Mouse (Mus musculus) spleen, adult 2 months (tissue): ENCODE measurements around the gene Kdelc1. TPM values are rescaled to one million over a fixed set of nuclear protein-coding genes. Genes with fewer than 3 reads are reported as not detected.

Source experiments
- DNase-seq, 2 experiments: peaks; one replicate each; pipeline versions ENCODE4 v3.0.0 to v3.0.0-alpha.2; 2012 to 2021; ENCODE audit warnings: low spot score in 2 of 2, low read depth in 1 of 2
- H3K27ac ChIP-seq: fragments of 200-500 bp; 2 replicates; pipeline ENCODE4 v1.5.1; 2012; ENCODE audit warnings: low read length, inconsistent platforms; ENCODE audit not compliant: insufficient read depth
- H3K27me3 ChIP-seq: fragments of 200-500 bp; 2 replicates; pipeline ENCODE4 v1.6.1; 2012; ENCODE audit warnings: mild to moderate bottlenecking, moderate library complexity, low read length, inconsistent platforms; ENCODE audit not compliant: control insufficient read depth, insufficient read depth
- H3K36me3 ChIP-seq: fragments of 200-500 bp; 2 replicates; pipeline ENCODE4 v1.6.1; 2012; ENCODE audit warnings: mild to moderate bottlenecking, low read length, inconsistent platforms; ENCODE audit not compliant: control insufficient read depth, insufficient read depth
- H3K4me1 ChIP-seq: fragments of 200-500 bp; 2 replicates; pipeline ENCODE4 v1.6.1; 2011; ENCODE audit warnings: inconsistent platforms; ENCODE audit not compliant: control insufficient read depth, insufficient read depth, insufficient read length
- H3K4me3 ChIP-seq: fragments of 200-500 bp; 2 replicates; pipeline ENCODE4 v1.5.1; 2011; ENCODE audit warnings: mild to moderate bottlenecking, inconsistent platforms; ENCODE audit not compliant: insufficient read depth, insufficient read length; ENCODE audit errors: extremely low read depth
- CTCF ChIP-seq: fragments of 200-500 bp; IDR thresholded peaks from 2 replicates; pipeline ENCODE4 v1.5.1; 2011; ENCODE audit warnings: mild to moderate bottlenecking, inconsistent platforms; ENCODE audit not compliant: insufficient read depth, insufficient read length, insufficient replicate concordance; ENCODE audit errors: extremely low read depth
- POLR2A ChIP-seq: fragments of 200-500 bp; IDR thresholded peaks from 2 replicates; pipeline ENCODE4 v1.6.1; 2011; ENCODE audit warnings: low read depth, low read length, inconsistent platforms
- WGBS: fragments of 180-500 bp; shearing (Covaris S2); methylation state at CpG from one replicate; pipeline ENCODE4 v1.1.7; 2018; 5-methylcytosine and 5-hydroxymethylcytosine counted together
- polyA plus RNA-seq: library from polyadenylated mRNA; depleted of rRNA; stranded (reverse); fragments of >200 nt; gene quantifications from 2 replicates; pipeline ENCODE4 v1.2.3, GENCODE M21; 2012

The Kdelc1 gene
- polyA plus RNA-seq, 1 experiment = 8.0 TPM

GRCm38 (mm10) chr1:44119201-44120073, 829 bp upstream of the Kdelc1 start:
- DNase-seq = peak; percentile 11 to 58
- H3K27ac ChIP-seq = peak overlapping the region; percentile 42
- H3K36me3 ChIP-seq = no peaks in the 10 kb centered on the region
- WGBS = under 1% methylated on average over 42 of the region's 43 CpGs
- H3K27me3 ChIP-seq = no peaks in the 10 kb centered on the region
- no peaks in the 10 kb centered on the region; the same call in 1 of the 2 replicates for H3K4me1 ChIP-seq
- TF ChIP-seq CTCF = peak; percentile 23; the same call in 1 of the 2 replicates
- no peak for TF ChIP-seq POLR2A
- peak overlapping the region; percentile 67 for H3K4me3 ChIP-seq

GRCm38 (mm10) chr1:44117571-44117970, 1.0 kb downstream of the Kdelc1 start:
- no peaks in the 10 kb centered on the region for H3K27me3 ChIP-seq
- no peak overlapping the region for H3K27ac ChIP-seq
- H3K4me1 ChIP-seq = no peaks in the 10 kb centered on the region; the same call in 1 of the 2 replicates
- TF ChIP-seq CTCF = no peak
- TF ChIP-seq POLR2A = no peak
- H3K4me3 ChIP-seq = no peak overlapping the region; the same call in 1 of the 2 replicates
- no peak for DNase-seq
- 0 out of 2 replicates have a peak, but pooled peaks cover 2% of the 10 kb centered on the region for H3K36me3 ChIP-seq

- DNase-seq = no peak
- Histone ChIP-seq H3K27me3 (no peaks in the 10 kb centered on the region), H3K4me3 (no peak overlapping the region), H3K4me1 (peaks cover 2% of the 10 kb centered on the region; the same call in 1 of the 2 replicates), H3K27ac (no peak overlapping the region), H3K36me3 (no peaks in the 10 kb centered on the region)
- 32% methylated on average over 5 of the region's 5 CpGs for WGBS
- no peak for TF ChIP-seq POLR2A
- no peak for TF ChIP-seq CTCF
These were observed 15.7 kb downstream of the Kdelc1 start for GRCm38 (mm10) chr1:44102939-44103338.

GRCm38 (mm10) chr1:44102259-44102717, 16.3 kb downstream of the Kdelc1 start, which contains the start of gene Tex30:
Gene Tex30 (minus strand): TSS chr1:44102441.
- peak; percentile 85 for TF ChIP-seq POLR2A
- no peak for TF ChIP-seq CTCF
- Histone ChIP-seq H3K27me3 (no peaks in the 10 kb centered on the region), H3K4me1 (peaks cover 2% of the 10 kb centered on the region; the same call in 1 of the 2 replicates), H3K27ac (peak within 1 kb of the TSS; percentile 90), H3K4me3 (peak within 1 kb of the TSS; percentile 89), H3K36me3 (no peaks in the 10 kb centered on the region)
- DNase-seq = peak; percentile 79 to 91
- WGBS = under 1% methylated on average over 55 of the region's 55 CpGs

- peak overlapping the region; percentile 90 for H3K27ac ChIP-seq
- peak; percentile 40 to 49 for DNase-seq
- H3K36me3 ChIP-seq = no peaks in the 10 kb centered on the region
- H3K4me1 ChIP-seq = peaks cover 2% of the 10 kb centered on the region; the same call in 1 of the 2 replicates
- WGBS = under 1% methylated on average over 55 of the region's 55 CpGs
- H3K27me3 ChIP-seq = no peaks in the 10 kb centered on the region
- H3K4me3 ChIP-seq = peak overlapping the region; percentile 89
- TF ChIP-seq POLR2A = peak; percentile 53
- no peak for TF ChIP-seq CTCF
These were observed 17.0 kb downstream of the Kdelc1 start for GRCm38 (mm10) chr1:44101448-44102225.

- no peak overlapping the region for H3K4me3 ChIP-seq
- TF ChIP-seq POLR2A = no peak
- no peak for TF ChIP-seq CTCF
- H3K27ac ChIP-seq = no peak overlapping the region
- DNase-seq = peak; percentile 47 to 55
- 0% methylated on average over 1 of the region's 1 CpGs for WGBS
- H3K27me3 ChIP-seq = no peaks in the 10 kb centered on the region
- H3K36me3 ChIP-seq = no peaks in the 10 kb centered on the region
- H3K4me1 ChIP-seq = peaks cover 2% of the 10 kb centered on the region; the same call in 1 of the 2 replicates
These were observed 54.0 kb downstream of the Kdelc1 start for GRCm38 (mm10) chr1:44064625-44065024.
